Mouse (Mus musculus): ENCODE measurements around the gene Trim28. TPM values are rescaled to one million over a fixed set of nuclear protein-coding genes. Genes with fewer than 3 reads are reported as not detected.
A peak's percentile ranks its signal among the peaks of the same experiment; 100 is the strongest.

Trim28 gene
- total and polyA plus RNA-seq, 3 experiments = 104 to 1,160 (median 702) TPM

DNA sequence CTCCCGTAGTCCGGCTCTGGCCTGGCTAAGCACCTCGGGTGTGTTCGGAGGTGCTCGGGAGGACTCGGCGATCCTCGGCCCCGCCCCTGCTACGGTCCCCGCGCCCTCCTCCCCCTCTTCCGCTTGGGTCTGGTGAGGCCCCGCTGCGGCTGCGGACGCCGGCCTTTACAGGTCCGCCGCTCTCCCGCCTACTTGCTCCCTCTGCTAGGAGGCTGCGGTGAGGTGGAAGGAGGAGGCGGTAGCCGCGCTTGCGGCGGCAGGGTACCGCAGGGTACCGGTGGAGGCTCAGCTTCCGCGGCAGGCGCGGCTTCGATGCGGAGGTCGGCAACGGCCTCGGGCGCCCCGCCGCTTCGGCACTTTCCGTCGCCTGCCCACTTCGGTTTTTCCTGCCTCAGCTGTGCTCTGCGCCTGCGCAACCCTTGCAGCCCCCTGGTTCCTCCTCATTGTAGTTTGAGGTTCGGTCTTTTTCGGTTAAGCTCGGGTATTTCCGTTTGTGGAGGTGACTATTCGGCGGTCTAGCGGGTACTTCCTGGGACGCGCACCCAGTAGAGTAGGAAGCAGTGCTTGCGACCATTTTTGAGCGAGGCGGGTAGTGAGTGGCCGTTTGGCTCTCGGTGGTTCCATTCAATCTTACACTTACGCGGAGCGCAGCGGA lies 39.1 kb downstream of the Trim28 start, which contains the start of gene Ube2m (continued):
- peak; percentile 70; the same call in 1 of the 2 replicates for TF ChIP-seq MXI1 (IDR thresholded peaks at IDR 0.05; ENCODE audit: low read depth, low read length)
- peak; percentile 73; the same call in 1 of the 2 replicates for TF ChIP-seq MAZ (IDR thresholded peaks at IDR 0.05; ENCODE audit: low read depth, low read length)
- no peak for TF ChIP-seq JUND (IDR thresholded peaks at IDR 0.05; ENCODE audit: low read depth, low read length)

DNA sequence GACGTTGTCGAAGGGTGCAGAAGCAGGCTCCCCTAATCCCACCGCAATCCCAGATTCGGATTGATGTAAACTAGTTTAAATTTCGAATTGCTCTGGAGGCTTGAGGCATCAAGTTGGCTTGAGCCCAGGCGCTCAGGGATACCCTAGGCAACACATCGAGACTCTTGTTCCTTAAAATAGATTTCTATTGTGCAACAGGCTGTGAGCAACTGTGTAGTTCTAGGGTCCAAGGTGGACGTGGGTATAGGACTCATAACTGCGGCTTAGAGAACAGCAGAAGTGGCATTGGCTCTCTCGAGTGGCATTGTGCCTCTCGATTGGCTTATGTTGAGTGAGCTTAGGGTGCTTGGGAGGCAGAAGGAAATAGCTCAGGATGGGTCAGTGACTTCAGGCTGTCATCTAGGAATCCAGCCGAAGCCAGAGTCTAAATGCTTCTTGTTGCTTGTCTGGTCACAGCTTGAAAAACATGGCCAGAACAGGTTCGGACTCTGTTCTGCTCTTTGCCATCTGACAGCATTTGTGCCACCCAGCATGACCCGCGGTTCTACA lies 39.8 kb downstream of the Trim28 start:
- Histone ChIP-seq H3K4me3 (ENCODE audit: control insufficient read depth in 1 of 2, insufficient read depth in 1 of 2, low read depth in 2 of 2, low read length in 2 of 2) (peak overlapping the region; percentile 64 to 97), H3K27ac (ENCODE audit: control insufficient read depth, low read depth, low read length) (peak overlapping the region; percentile 98), H3K4me1 (ENCODE audit: control insufficient read depth in 1 of 2, insufficient read depth in 2 of 2, low read length in 2 of 2) (peaks cover 5 to 20% of the 10 kb centered on the region in 2 experiments; a peak in 3 of 4 replicates), H3K79me2 (ENCODE audit: control insufficient read depth, insufficient read depth, low read length, poor library complexity) (peaks cover 25% of the 10 kb centered on the region), H3K9me3 (replicated peaks; ENCODE audit: insufficient read depth, low read length) (no peaks in the 10 kb centered on the region), H3K9ac (ENCODE audit: control insufficient read depth, low read depth, low read length, poor library complexity, severe bottlenecking) (peak overlapping the region; percentile 98), H3K27me3 (ENCODE audit: control insufficient read depth in 1 of 2, insufficient read depth in 2 of 2, low read length in 2 of 2) (no peaks in the 10 kb centered on the region), H3K36me3 (ENCODE audit: control insufficient read depth in 1 of 2, insufficient read depth in 2 of 2, low read length in 2 of 2) (peaks cover 0 to 11% of the 10 kb centered on the region in 2 experiments; a peak in 2 of 4 replicates)
- peak; percentile 69 for DNase-seq (ENCODE audit: low read depth, low spot score)
- TF ChIP-seq TAL1 (IDR thresholded peaks at IDR 0.05; ENCODE audit: low read length) = no peak
- TF ChIP-seq USF1 (IDR thresholded peaks at IDR 0.05; ENCODE audit: low read depth, low read length) = no peak
- no peak for TF ChIP-seq TCF12 (IDR thresholded peaks at IDR 0.05; ENCODE audit: low read depth, low read length)
- TF ChIP-seq RCOR1 (IDR thresholded peaks at IDR 0.05; ENCODE audit: low read depth, low read length) = no peak
- no peak for TF ChIP-seq GABPA (IDR thresholded peaks at IDR 0.05; ENCODE audit: low read depth, low read length)
- no peak for TF ChIP-seq JUND (IDR thresholded peaks at IDR 0.05; ENCODE audit: low read depth, low read length)
- TF ChIP-seq ZNF384 (IDR thresholded peaks at IDR 0.05; ENCODE audit: low read depth, low read length) = no peak

GRCm38 (mm10) chr7:13039181-13039580 lies 40.3 kb downstream of the Trim28 start:
- H3K9me3 ChIP-seq (replicated peaks; ENCODE audit: insufficient read depth, low read length) = no peaks in the 10 kb centered on the region
- peak overlapping the region; percentile 98 for H3K9ac ChIP-seq (ENCODE audit: control insufficient read depth, low read depth, low read length, poor library complexity, severe bottlenecking)
- H3K27me3 ChIP-seq (ENCODE audit: control insufficient read depth in 1 of 2, insufficient read depth in 2 of 2, low read length in 2 of 2) = no peaks in the 10 kb centered on the region
- TF ChIP-seq ZKSCAN1 (IDR thresholded peaks at IDR 0.05; ENCODE audit: low read depth, low read length) (no peak), ZNF384 (IDR thresholded peaks at IDR 0.05; ENCODE audit: low read depth, low read length) (no peak), EP300 (IDR thresholded peaks at IDR 0.05; ENCODE audit: low read depth in 1 of 2, low read length in 2 of 2) (peak in 1 of 2 experiments; percentile 44; a peak in 1 of 4 replicates), TBP (IDR thresholded peaks at IDR 0.05; ENCODE audit: low read depth, low read length) (no peak), UBTF (IDR thresholded peaks at IDR 0.05; ENCODE audit: borderline replicate concordance, insufficient read depth, low read depth, low read length) (no peak), MAX (IDR thresholded peaks at IDR 0.05; ENCODE audit: low read length) (no peak), POLR2AphosphoS5 (IDR thresholded peaks at IDR 0.05; ENCODE audit: borderline replicate concordance, low read depth, low read length) (no peak)
- peaks cover 25% of the 10 kb centered on the region for H3K79me2 ChIP-seq (ENCODE audit: control insufficient read depth, insufficient read depth, low read length, poor library complexity)
- peak overlapping the region; percentile 98 for H3K27ac ChIP-seq (ENCODE audit: control insufficient read depth, low read depth, low read length)
- peak overlapping the region; percentile 64 to 97; a peak in 3 of 4 replicates for H3K4me3 ChIP-seq (ENCODE audit: control insufficient read depth in 1 of 2, insufficient read depth in 1 of 2, low read depth in 2 of 2, low read length in 2 of 2)
- peaks cover 5 to 18% of the 10 kb centered on the region in 2 experiments; a peak in 3 of 4 replicates for H3K4me1 ChIP-seq (ENCODE audit: control insufficient read depth in 1 of 2, insufficient read depth in 2 of 2, low read length in 2 of 2)
- DNase-seq (ENCODE audit: low read depth, low spot score) = no peak
- peaks cover 0 to 11% of the 10 kb centered on the region in 2 experiments; a peak in 2 of 4 replicates for H3K36me3 ChIP-seq (ENCODE audit: control insufficient read depth in 1 of 2, insufficient read depth in 2 of 2, low read length in 2 of 2)

Measured in MEL (cell line).